Mouse (Mus musculus): Measurements from ENCODE around the gene Prkn.

DNA sequence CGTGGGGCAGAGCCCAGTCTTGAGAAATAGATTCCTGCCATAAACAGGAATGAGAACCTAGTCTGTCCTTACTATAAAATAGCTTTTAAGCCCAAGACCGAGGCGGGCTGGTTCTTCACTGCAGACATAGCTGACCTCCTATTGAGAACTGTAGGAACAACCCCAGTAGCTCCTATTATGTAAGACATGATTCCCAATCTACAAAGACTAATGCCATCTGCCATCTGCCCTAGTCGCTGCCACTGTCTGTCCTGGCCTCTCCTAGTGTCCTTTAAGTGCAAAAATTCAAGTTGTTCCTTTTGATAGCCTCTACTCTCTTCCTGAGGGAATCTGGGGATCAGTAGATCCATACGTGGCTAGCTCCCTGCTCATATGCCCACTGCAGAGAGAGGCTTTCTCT, 1074.3 kb downstream of the Prkn start:
- TF ChIP-seq CTCF (IDR thresholded peaks at IDR 0.05; ENCODE audit: borderline replicate concordance, insufficient read depth, low read length) (no peak), POLR2A (IDR thresholded peaks at IDR 0.05; ENCODE audit: low read depth, low read length) (no peak)
